Mouse (Mus musculus): ENCODE results near the gene Tuba3b.

DNA sequence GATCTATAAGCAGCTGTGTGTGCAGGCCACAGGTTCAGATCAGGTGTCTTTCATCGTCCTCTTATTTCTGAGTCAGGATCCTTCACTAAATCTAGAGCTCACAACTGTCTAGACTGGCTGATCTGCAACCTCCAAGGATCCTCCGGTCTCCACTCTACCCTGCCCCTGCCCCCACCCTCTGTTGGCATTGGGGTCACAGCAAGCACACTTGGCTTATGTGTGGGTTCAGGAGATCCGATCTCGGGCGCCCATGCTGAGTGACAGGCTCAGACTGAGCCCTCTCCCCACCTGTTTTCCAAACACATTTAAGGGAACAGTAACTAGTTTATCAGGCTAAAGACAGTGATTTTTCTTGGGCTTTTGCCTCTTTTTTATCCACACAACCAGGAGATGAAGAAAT, 38.1 kb downstream of the Tuba3b start:
- TF ChIP-seq CTCF (IDR thresholded peaks at IDR 0.05; ENCODE audit: extremely low read depth, insufficient read depth, low read length) (no peak), POLR2A (IDR thresholded peaks at IDR 0.05; ENCODE audit: extremely low read depth, insufficient read depth, low read length) (no peak)
